Mouse (Mus musculus): Measurements from ENCODE around the gene Fbxo42. TPM values are rescaled to one million over a fixed set of nuclear protein-coding genes. Genes with fewer than 3 reads are reported as not detected.
"Not testable (repeated sequence)": the region's sequence is repeated elsewhere in the genome, so short reads cannot be mapped to it uniquely, and the experiment has no call there.

Fbxo42 gene
- polyA plus RNA-seq, 1 experiment from 2014 or later = 21.6 TPM

DNA sequence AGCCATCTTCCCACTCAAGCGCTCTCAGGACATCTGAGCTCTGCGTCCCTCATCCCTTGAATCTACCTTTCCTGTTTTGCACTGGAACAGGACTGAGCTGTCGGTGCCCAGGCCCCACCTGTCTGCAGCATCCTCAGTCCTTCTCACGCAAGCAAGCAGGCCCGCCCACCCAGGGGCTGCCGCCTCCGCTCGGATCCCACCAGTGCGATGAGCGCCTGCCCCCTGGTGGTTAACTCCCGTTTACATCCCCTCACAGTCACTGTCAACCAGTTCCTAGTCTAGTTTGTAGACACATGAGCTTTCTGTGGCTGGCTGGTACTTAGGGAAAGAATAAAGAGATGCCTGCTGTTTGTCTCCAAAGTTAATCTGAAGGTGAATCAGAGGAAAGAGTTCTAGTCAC lies 27.0 kb upstream of the Fbxo42 start:
- Histone ChIP-seq H3K27me3 (replicated peaks) (no peaks in the 10 kb centered on the region), H3K9ac (no peak overlapping the region), H3K9me3 (replicated peaks) (no peaks in the 10 kb centered on the region), H3K4me2 (no peak overlapping the region), H3K4me3 (no peak overlapping the region), H3K36me3 (peaks cover 68% of the 10 kb centered on the region), H3K27ac (no peak overlapping the region), H3K4me1 (peaks cover 52% of the 10 kb centered on the region)
- ATAC-seq = peak; percentile 41; the same call in 1 of the 2 replicates
- WGBS (ENCODE audit: insufficient replicate concordance) = 35% methylated on average over 11 of the region's 11 CpGs

DNA sequence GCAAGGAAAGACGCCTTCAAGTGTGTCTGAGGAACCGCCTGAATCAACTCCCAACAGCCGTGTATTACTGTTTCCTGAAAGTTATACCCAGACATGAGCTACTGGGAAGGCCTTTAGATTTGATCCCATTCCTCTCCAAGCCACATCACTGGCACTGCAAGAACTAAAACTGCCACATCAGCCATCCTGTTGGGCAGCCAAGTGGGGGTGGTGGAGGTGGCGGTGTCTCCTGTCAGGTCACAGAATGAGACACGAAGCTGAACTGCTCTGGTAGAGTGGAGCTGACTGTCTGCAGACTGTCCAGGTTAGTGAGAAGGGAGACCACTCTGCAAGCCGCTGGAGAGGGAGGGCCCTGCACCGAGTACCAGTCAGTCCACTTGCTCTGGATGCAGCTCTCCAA lies 25.1 kb upstream of the Fbxo42 start:
- no peak overlapping the region for H3K9ac ChIP-seq
- H3K27me3 ChIP-seq (replicated peaks) = no peaks in the 10 kb centered on the region
- no peaks in the 10 kb centered on the region for H3K9me3 ChIP-seq (replicated peaks)
- 70% methylated on average over 7 of the region's 7 CpGs for WGBS (ENCODE audit: insufficient replicate concordance)
- peaks cover 59% of the 10 kb centered on the region for H3K36me3 ChIP-seq
- peaks cover 67% of the 10 kb centered on the region for H3K4me1 ChIP-seq
- H3K27ac ChIP-seq = peak overlapping the region; percentile 24; the same call in 1 of the 2 replicates
- no peak overlapping the region for H3K4me3 ChIP-seq
- no peak for ATAC-seq
- no peak overlapping the region for H3K4me2 ChIP-seq

GRCm38 (mm10) chr4:141123065-141123464 lies 24.6 kb upstream of the Fbxo42 start:
- H3K4me1 ChIP-seq = peaks cover 67% of the 10 kb centered on the region
- WGBS (ENCODE audit: insufficient replicate concordance) = 60% methylated on average over 1 of the region's 1 CpGs

DNA sequence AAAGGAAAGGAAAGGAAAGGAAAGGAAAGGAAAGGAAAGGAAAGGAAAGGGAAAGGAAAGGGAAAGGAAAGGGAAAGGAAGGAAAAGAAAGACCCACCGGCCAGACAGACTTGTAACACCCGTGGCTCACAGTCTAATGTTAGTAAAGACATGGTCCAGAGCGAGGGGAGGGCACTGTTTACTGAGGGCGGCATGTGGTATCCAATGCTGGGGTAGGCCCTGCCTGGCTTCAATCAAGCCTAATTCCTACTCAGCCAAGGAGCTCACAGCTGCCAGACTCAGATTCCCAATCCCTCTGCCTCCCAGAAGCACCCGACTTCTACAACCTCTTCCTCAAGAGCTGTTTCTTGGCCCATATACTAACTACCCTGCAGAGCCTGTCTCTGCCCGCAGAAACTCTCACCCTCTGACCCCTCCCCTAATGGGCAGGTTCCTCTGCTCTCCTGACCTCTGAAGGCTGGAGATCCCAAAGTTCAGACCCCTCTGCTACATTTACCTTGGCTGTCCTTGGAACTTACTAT lies 18.5 kb upstream of the Fbxo42 start:
- Histone ChIP-seq H3K9me3 (replicated peaks) (no peaks in the 10 kb centered on the region), H3K4me2 (no peak overlapping the region), H3K9ac (no peak overlapping the region), H3K36me3 (peaks cover 25% of the 10 kb centered on the region), H3K27me3 (replicated peaks) (no peaks in the 10 kb centered on the region), H3K27ac (peak overlapping the region; percentile 33; the same call in 1 of the 2 replicates), H3K4me1 (peaks cover 74% of the 10 kb centered on the region), H3K4me3 (no peak overlapping the region)
- no peak for ATAC-seq
- 55% methylated on average over 6 of the region's 6 CpGs for WGBS (ENCODE audit: insufficient replicate concordance)

More at GRCm38 (mm10) chr4:141123065-141123464, 24.6 kb upstream of the Fbxo42 start:
- peaks cover 55% of the 10 kb centered on the region for H3K36me3 ChIP-seq
- ATAC-seq = no peak
- H3K27ac ChIP-seq = peak overlapping the region; percentile 24; the same call in 1 of the 2 replicates
- no peaks in the 10 kb centered on the region for H3K27me3 ChIP-seq (replicated peaks)
- no peak overlapping the region for H3K9ac ChIP-seq
- H3K4me3 ChIP-seq = no peak overlapping the region
- H3K9me3 ChIP-seq (replicated peaks) = no peaks in the 10 kb centered on the region
- H3K4me2 ChIP-seq = no peak overlapping the region

- H3K4me2 ChIP-seq = peak overlapping the region; percentile 27
- no peaks in the 10 kb centered on the region for H3K27me3 ChIP-seq (replicated peaks)
- 0 out of 2 replicates have a peak overlapping the region, but pooled peaks have one; percentile 1 for H3K9ac ChIP-seq
- H3K4me1 ChIP-seq = peaks cover 73% of the 10 kb centered on the region
- H3K9me3 ChIP-seq (replicated peaks) = no peaks in the 10 kb centered on the region
- WGBS (ENCODE audit: insufficient replicate concordance) = 74% methylated on average over 6 of the region's 6 CpGs
- H3K36me3 ChIP-seq = peaks cover 32% of the 10 kb centered on the region
- peak overlapping the region; percentile 76 for H3K27ac ChIP-seq
- no peak overlapping the region for H3K4me3 ChIP-seq
- no peak for ATAC-seq
Measured at GRCm38 (mm10) chr4:141130704-141131342, 16.9 kb upstream of the Fbxo42 start.

GRCm38 (mm10) chr4:141131531-141132061 lies 16.1 kb upstream of the Fbxo42 start:
- H3K9ac ChIP-seq = no peak overlapping the region
- no peaks in the 10 kb centered on the region for H3K27me3 ChIP-seq (replicated peaks)
- WGBS (ENCODE audit: insufficient replicate concordance) = 82% methylated on average over 5 of the region's 5 CpGs
- peak; percentile 61 for ATAC-seq
- peak overlapping the region; percentile 76 for H3K27ac ChIP-seq
- no peak overlapping the region for H3K4me3 ChIP-seq
- no peaks in the 10 kb centered on the region for H3K9me3 ChIP-seq (replicated peaks)
- peaks cover 74% of the 10 kb centered on the region for H3K4me1 ChIP-seq
- peaks cover 33% of the 10 kb centered on the region for H3K36me3 ChIP-seq
- H3K4me2 ChIP-seq = peak overlapping the region; percentile 27

GRCm38 (mm10) chr4:141132191-141132590 lies 15.5 kb upstream of the Fbxo42 start:
- no peak overlapping the region for H3K9ac ChIP-seq
- H3K36me3 ChIP-seq = peaks cover 33% of the 10 kb centered on the region
- H3K4me3 ChIP-seq = no peak overlapping the region
- WGBS (ENCODE audit: insufficient replicate concordance) = 69% methylated on average over 8 of the region's 8 CpGs
- ATAC-seq = no peak
- peak overlapping the region; percentile 69 for H3K27ac ChIP-seq
- peak overlapping the region; percentile 17 for H3K4me2 ChIP-seq
- H3K9me3 ChIP-seq (replicated peaks) = no peaks in the 10 kb centered on the region
- peaks cover 74% of the 10 kb centered on the region for H3K4me1 ChIP-seq
- H3K27me3 ChIP-seq (replicated peaks) = no peaks in the 10 kb centered on the region

- peak overlapping the region; percentile 69 for H3K27ac ChIP-seq
- 56% methylated on average over 8 of the region's 8 CpGs for WGBS (ENCODE audit: insufficient replicate concordance)
- H3K4me3 ChIP-seq = no peak overlapping the region
- H3K36me3 ChIP-seq = peaks cover 33% of the 10 kb centered on the region
- H3K4me1 ChIP-seq = peaks cover 83% of the 10 kb centered on the region
- H3K27me3 ChIP-seq (replicated peaks) = no peaks in the 10 kb centered on the region
- no peak overlapping the region for H3K9ac ChIP-seq
- H3K9me3 ChIP-seq (replicated peaks) = no peaks in the 10 kb centered on the region
- H3K4me2 ChIP-seq = no peak overlapping the region
- ATAC-seq = no peak
Measured at GRCm38 (mm10) chr4:141133227-141133626, 14.5 kb upstream of the Fbxo42 start.

DNA sequence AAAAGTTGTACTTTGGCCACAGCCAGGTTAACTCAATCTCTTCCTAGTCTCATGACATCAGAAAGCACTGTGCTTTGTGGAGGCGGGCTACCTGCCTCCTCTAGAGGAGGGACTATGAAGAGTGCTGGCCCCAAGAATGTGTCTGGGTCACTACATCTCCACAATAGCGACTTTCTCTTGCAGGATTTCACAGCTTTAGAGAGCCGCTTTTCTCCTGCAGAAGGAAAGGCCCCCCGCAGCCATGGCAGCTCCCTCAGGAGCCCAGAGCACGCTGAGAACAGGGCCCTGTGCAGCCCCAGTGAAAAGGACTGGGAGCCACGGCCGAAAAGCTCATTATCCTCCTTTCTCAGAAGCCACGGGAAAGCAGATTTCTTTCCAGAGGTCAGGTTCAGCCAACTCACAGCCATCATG lies 13.7 kb upstream of the Fbxo42 start:
- ATAC-seq = no peak
- Histone ChIP-seq H3K4me2 (no peak overlapping the region), H3K4me1 (peaks cover 87% of the 10 kb centered on the region), H3K9ac (no peak overlapping the region), H3K27me3 (replicated peaks) (no peaks in the 10 kb centered on the region), H3K36me3 (peaks cover 33% of the 10 kb centered on the region), H3K27ac (peak overlapping the region; percentile 72), H3K4me3 (no peak overlapping the region), H3K9me3 (replicated peaks) (no peaks in the 10 kb centered on the region)
- WGBS (ENCODE audit: insufficient replicate concordance) = 71% methylated on average over 8 of the region's 8 CpGs

DNA sequence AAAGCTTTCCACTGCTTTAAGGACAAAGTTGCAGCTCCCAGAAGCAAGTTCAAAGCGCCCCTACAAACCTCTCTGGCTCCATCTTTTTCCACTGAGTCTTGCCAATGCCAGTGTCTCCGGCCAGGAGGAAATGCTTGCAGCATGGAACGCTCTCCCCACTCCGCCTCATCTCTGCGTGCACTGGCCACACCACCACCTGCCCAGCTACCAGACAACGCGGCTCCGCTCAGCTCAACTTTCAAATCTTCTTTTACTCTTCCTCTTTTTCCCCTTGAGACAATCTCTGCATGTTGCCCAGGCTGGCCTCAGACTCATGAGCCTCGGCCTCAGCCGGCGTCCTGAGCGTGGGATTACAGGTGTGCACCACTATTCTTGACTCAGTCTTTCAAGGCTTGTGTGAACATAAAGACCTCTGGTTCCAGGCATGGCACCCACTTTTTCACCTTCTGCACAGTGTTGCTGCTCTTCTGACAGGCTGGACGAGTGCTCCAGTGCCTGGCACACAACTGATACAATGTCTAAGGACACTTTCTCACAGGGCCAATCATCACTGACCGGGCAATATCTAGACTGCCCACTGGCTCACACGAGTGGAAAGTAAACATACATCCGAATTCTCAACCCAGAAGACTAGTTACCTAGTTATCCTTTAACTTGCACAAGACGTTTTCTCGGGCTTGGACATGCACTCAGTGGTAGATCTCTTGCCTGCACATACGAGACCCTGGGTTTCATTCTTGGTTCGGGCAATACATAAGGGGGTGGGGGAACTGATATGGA lies 12.8 kb upstream of the Fbxo42 start:
- no peak overlapping the region for H3K4me3 ChIP-seq
- no peak for ATAC-seq
- WGBS (ENCODE audit: insufficient replicate concordance) = 69% methylated on average over 20 of the region's 20 CpGs
- peaks cover 79% of the 10 kb centered on the region for H3K4me1 ChIP-seq
- peaks cover 33% of the 10 kb centered on the region for H3K36me3 ChIP-seq
- H3K9me3 ChIP-seq (replicated peaks) = no peaks in the 10 kb centered on the region
- peak overlapping the region; percentile 72; the same call in 1 of the 2 replicates for H3K27ac ChIP-seq
- no peak overlapping the region for H3K9ac ChIP-seq
- peak overlapping the region; percentile 24 for H3K4me2 ChIP-seq
- H3K27me3 ChIP-seq (replicated peaks) = no peaks in the 10 kb centered on the region

DNA sequence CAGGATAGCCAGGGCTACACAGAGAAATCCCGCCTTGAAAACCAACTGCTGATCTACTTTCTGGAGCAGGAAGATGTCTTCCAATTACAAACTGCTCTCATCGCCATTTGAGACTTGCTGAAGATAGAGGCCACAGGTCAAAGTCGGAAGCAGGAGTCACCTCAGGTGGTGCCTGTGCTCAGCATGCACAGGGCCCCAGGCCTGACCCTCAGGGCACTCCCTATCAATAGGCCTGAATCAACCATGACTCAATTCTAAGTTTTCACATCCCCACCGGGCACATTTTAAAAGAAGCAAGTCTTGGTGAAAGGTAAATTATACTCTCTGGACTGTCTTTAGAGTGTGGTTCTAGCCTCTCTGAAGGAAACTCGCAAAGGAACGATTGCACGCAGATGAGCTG lies 11.6 kb upstream of the Fbxo42 start:
- Histone ChIP-seq H3K27ac (peak overlapping the region; percentile 41; the same call in 1 of the 2 replicates), H3K4me1 (peaks cover 69% of the 10 kb centered on the region), H3K4me3 (no peak overlapping the region), H3K27me3 (replicated peaks) (no peaks in the 10 kb centered on the region), H3K36me3 (peaks cover 33% of the 10 kb centered on the region), H3K9ac (no peak overlapping the region), H3K9me3 (replicated peaks) (no peaks in the 10 kb centered on the region), H3K4me2 (peak overlapping the region; percentile 8; the same call in 1 of the 2 replicates)
- 77% methylated on average over 7 of the region's 7 CpGs for WGBS (ENCODE audit: insufficient replicate concordance)
- no peak for ATAC-seq

GRCm38 (mm10) chr4:141137740-141138139 lies 10.0 kb upstream of the Fbxo42 start:
- H3K9me3 ChIP-seq (replicated peaks); H3K27ac ChIP-seq; ATAC-seq; H3K27me3 ChIP-seq (replicated peaks); H3K9ac ChIP-seq: not testable (repeated sequence)
- peak overlapping the region; percentile 96 for H3K4me2 ChIP-seq
- WGBS (ENCODE audit: insufficient replicate concordance) = 47% methylated on average over 3 of the region's 3 CpGs
- H3K4me3 ChIP-seq = peak overlapping the region; percentile 85
- peaks cover 60% of the 10 kb centered on the region for H3K4me1 ChIP-seq
- H3K36me3 ChIP-seq = peaks cover 29% of the 10 kb centered on the region

Measured in liver, embryonic 12.5 days (tissue).